Mouse (Mus musculus): ENCODE results near the gene Fmod. TPM values are rescaled to one million over a fixed set of nuclear protein-coding genes. Genes with fewer than 3 reads are reported as not detected.

Gene Fmod
- total RNA-seq (2012; rRNA removed) (not detected in 2 replicates), total RNA-seq (2014; rRNA removed) (not detected in 2 replicates), polyA plus RNA-seq (2012; ENCODE audit: insufficient read length, low read depth) (not detected in 2 replicates)

GRCm38 (mm10) chr1:134037172-134037571 is at the start of gene Fmod:
Fmod (plus strand) TSS chr1:134037254.
- dilution Hi-C loops (cut with MboI; ENCODE audit: extremely low pct_ligation_motif_present, extremely low pct_unique_long_range_greater_than_20kb, low sequenced_read_pairs): no loop called here
- no peaks in the 10 kb centered on the region for H3K36me3 ChIP-seq (replicated peaks in 1 of 2; ENCODE audit: control insufficient read depth in 1 of 2, insufficient read depth in 1 of 2, low read length in 1 of 2)
- H3K79me2 ChIP-seq (replicated peaks; ENCODE audit: control insufficient read depth, extremely low read depth, insufficient read depth, poor library complexity, severe bottlenecking): no peaks in the 10 kb centered on the region
- no peak within 1 kb of the TSS for H3K4me3 ChIP-seq (replicated peaks in 1 of 3; ENCODE audit: low read depth in 2 of 3, low read length in 2 of 3, poor library complexity in 1 of 3)
- H3K9me3 ChIP-seq (replicated peaks; ENCODE audit: low read length): no peaks in the 10 kb centered on the region
- H3K4me1 ChIP-seq (ENCODE audit: control insufficient read depth in 1 of 2, insufficient read depth in 2 of 2): no peaks in the 10 kb centered on the region
- in situ Hi-C loops (cut with MboI; ENCODE audit: low pct_ligation_motif_present, low pct_unique_long_range_greater_than_20kb, low sequenced_read_pairs): no loop called here
- H3K27me3 ChIP-seq (replicated peaks): peaks cover 91% of the 10 kb centered on the region
- TF ChIP-seq MYC (IDR thresholded peaks at IDR 0.05; ENCODE audit: low read depth, low read length): no peak
- TF ChIP-seq PAX5 (IDR thresholded peaks at IDR 0.05; ENCODE audit: low read length): no peak
- TF ChIP-seq MAFK (IDR thresholded peaks at IDR 0.05; ENCODE audit: insufficient replicate concordance, low read length): no peak
- no peak for TF ChIP-seq ZC3H11A (IDR thresholded peaks at IDR 0.05; ENCODE audit: low read depth, low read length)
- TF ChIP-seq POLR2AphosphoS2 (IDR thresholded peaks at IDR 0.05; ENCODE audit: low read depth, low read length): no peak
- no peak for TF ChIP-seq GABPA (IDR thresholded peaks at IDR 0.05; ENCODE audit: insufficient replicate concordance, low read depth, low read length)
- H3K9ac ChIP-seq (ENCODE audit: insufficient read depth, low read depth): no peak within 1 kb of the TSS
- no peak within 1 kb of the TSS for H3K4me2 ChIP-seq (ENCODE audit: insufficient read depth, low read depth, poor library complexity, severe bottlenecking)
- DNase-seq (ENCODE audit: extremely low read depth): no peak
- H3K27ac ChIP-seq (ENCODE audit: insufficient read depth, low read depth): no peak within 1 kb of the TSS

- dilution Hi-C loops (cut with MboI; ENCODE audit: extremely low pct_ligation_motif_present, extremely low pct_unique_long_range_greater_than_20kb, low sequenced_read_pairs) (no loop called here), in situ Hi-C loops (cut with MboI; ENCODE audit: low pct_ligation_motif_present, low pct_unique_long_range_greater_than_20kb, low sequenced_read_pairs) (no loop called here)
- no peak overlapping the region for H3K9ac ChIP-seq (ENCODE audit: insufficient read depth, low read depth)
- H3K4me3 ChIP-seq (replicated peaks in 1 of 3; ENCODE audit: low read depth in 2 of 3, low read length in 2 of 3, poor library complexity in 1 of 3): no peak overlapping the region
- TF ChIP-seq ELF1 (IDR thresholded peaks at IDR 0.05; ENCODE audit: low read depth, low read length): no peak
- TF ChIP-seq HCFC1 (IDR thresholded peaks at IDR 0.05; ENCODE audit: low read depth, low read length): no peak
- TF ChIP-seq ZC3H11A (IDR thresholded peaks at IDR 0.05; ENCODE audit: low read depth, low read length): no peak
- TF ChIP-seq ETS1 (conservative IDR thresholded peaks at IDR 0.05; ENCODE audit: low read depth, low read length): no peak
- no peak for TF ChIP-seq RCOR1 (conservative IDR thresholded peaks at IDR 0.05; ENCODE audit: low read depth, low read length)
- no peak for TF ChIP-seq ZMIZ1 (IDR thresholded peaks at IDR 0.05; ENCODE audit: low read depth, low read length)
- TF ChIP-seq JUND (conservative IDR thresholded peaks at IDR 0.05; ENCODE audit: low read depth, low read length): no peak
- TF ChIP-seq NRF1 (IDR thresholded peaks at IDR 0.05; ENCODE audit: low read depth, low read length): no peak
- TF ChIP-seq TCF12 (IDR thresholded peaks at IDR 0.05; ENCODE audit: low read depth, low read length): no peak
- no peak for TF ChIP-seq PAX5 (IDR thresholded peaks at IDR 0.05; ENCODE audit: low read length)
- no peak for TF ChIP-seq SIN3A (IDR thresholded peaks at IDR 0.05; ENCODE audit: low read length)
- DNase-seq (ENCODE audit: extremely low read depth): no peak
- H3K27me3 ChIP-seq (replicated peaks): peaks cover 74% of the 10 kb centered on the region
- H3K79me2 ChIP-seq (replicated peaks; ENCODE audit: control insufficient read depth, extremely low read depth, insufficient read depth, poor library complexity, severe bottlenecking): no peaks in the 10 kb centered on the region
- H3K9me3 ChIP-seq (replicated peaks; ENCODE audit: low read length): peaks cover 4% of the 10 kb centered on the region
- H3K4me1 ChIP-seq (ENCODE audit: control insufficient read depth in 1 of 2, insufficient read depth in 2 of 2): no peaks in the 10 kb centered on the region
- H3K27ac ChIP-seq (ENCODE audit: insufficient read depth, low read depth): no peak overlapping the region
- no peak overlapping the region for H3K4me2 ChIP-seq (ENCODE audit: insufficient read depth, low read depth, poor library complexity, severe bottlenecking)
- H3K36me3 ChIP-seq (replicated peaks in 1 of 2; ENCODE audit: control insufficient read depth in 1 of 2, insufficient read depth in 1 of 2, low read length in 1 of 2): no peaks in the 10 kb centered on the region
Observed at GRCm38 (mm10) chr1:133988845-133989244, 48.2 kb upstream of the Fmod start.
